Mouse (Mus musculus): ENCODE results near the gene Sec24c.
"Not testable (repeated sequence)": the region's sequence is repeated elsewhere in the genome, so short reads cannot be mapped to it uniquely, and the experiment has no call there.

The Sec24c gene

GRCm38 (mm10) chr14:20695761-20696520 lies 21.8 kb downstream of the Sec24c start:
- in situ Hi-C loops (cut with MboI, MseI) = no loop called here

- in situ Hi-C loops (cut with MboI, MseI) = no loop called here
Observed at GRCm38 (mm10) chr14:20696986-20697385, 22.9 kb downstream of the Sec24c start.

GRCm38 (mm10) chr14:20698515-20698914 lies 24.4 kb downstream of the Sec24c start:
- in situ Hi-C loops (cut with MboI, MseI) = no loop called here

GRCm38 (mm10) chr14:20700362-20700761 lies 26.3 kb downstream of the Sec24c start:
- in situ Hi-C loops (cut with MboI, MseI) = no loop called here

- in situ Hi-C loops (cut with MboI, MseI) = no loop called here
Observed at GRCm38 (mm10) chr14:20701554-20701953, 27.4 kb downstream of the Sec24c start.

GRCm38 (mm10) chr14:20702096-20702740 lies 28.1 kb downstream of the Sec24c start:
- in situ Hi-C loops (cut with MboI, MseI) = no loop called here

- in situ Hi-C loops (cut with MboI, MseI) = no loop called here
Observed at GRCm38 (mm10) chr14:20702741-20703381, 28.8 kb downstream of the Sec24c start, which contains the start of gene Chchd1. Gene Chchd1, plus strand, starts transcription at chr14:20703006.

- in situ Hi-C loops (cut with MboI, MseI) = not testable (repeated sequence)
Observed at GRCm38 (mm10) chr14:20703461-20703860, 29.4 kb downstream of the Sec24c start.

- in situ Hi-C loops (cut with MboI, MseI) = no loop called here
Observed at GRCm38 (mm10) chr14:20707201-20708190, 33.4 kb downstream of the Sec24c start, which contains the start of gene Zswim8. Gene Zswim8, plus strand, starts transcription at chr14:20707552.

- in situ Hi-C loops (cut with MboI, MseI) = no loop called here
Observed at GRCm38 (mm10) chr14:20708239-20708638, 34.1 kb downstream of the Sec24c start.

GRCm38 (mm10) chr14:20713832-20714231 lies 39.7 kb downstream of the Sec24c start:
- in situ Hi-C loops (cut with MboI, MseI) = no loop called here

GRCm38 (mm10) chr14:20718443-20718842 lies 44.3 kb downstream of the Sec24c start:
- in situ Hi-C loops (cut with MboI, MseI) = no loop called here

- in situ Hi-C loops (cut with MboI, MseI) = loop anchor here (5.0 to 10.0 kb wide), 2 partner anchors 63 to 155 kb away; no protein-coding TSS in a partner anchor
Observed at GRCm38 (mm10) chr14:20719767-20720166, 45.7 kb downstream of the Sec24c start.

GRCm38 (mm10) chr14:20721371-20721770 lies 47.3 kb downstream of the Sec24c start:
- in situ Hi-C loops (cut with MboI, MseI) = loop anchor here (5.0 to 10.0 kb wide), 2 partner anchors 61 to 153 kb away; no protein-coding TSS in a partner anchor

- in situ Hi-C loops (cut with MboI, MseI) = loop anchor here (5.0 to 10.0 kb wide), 2 partner anchors 59 to 152 kb away; no protein-coding TSS in a partner anchor
Observed at GRCm38 (mm10) chr14:20723006-20723405, 48.9 kb downstream of the Sec24c start.

- in situ Hi-C loops (cut with MboI, MseI) = loop anchor here (5.0 to 10.0 kb wide), 2 partner anchors 58 to 151 kb away; no protein-coding TSS in a partner anchor
Observed at GRCm38 (mm10) chr14:20724043-20724442, 49.9 kb downstream of the Sec24c start.

GRCm38 (mm10) chr14:20725660-20726339 lies 51.7 kb downstream of the Sec24c start:
- in situ Hi-C loops (cut with MboI, MseI) = loop anchor here (10.0 kb wide), 1 partner anchor 149 kb away; no protein-coding TSS in a partner anchor

GRCm38 (mm10) chr14:20729871-20730270 lies 55.8 kb downstream of the Sec24c start:
- in situ Hi-C loops (cut with MboI, MseI) = loop anchor here (10.0 kb wide), 1 partner anchor 145 kb away; no protein-coding TSS in a partner anchor

GRCm38 (mm10) chr14:20730853-20731602 lies 56.9 kb downstream of the Sec24c start:
- in situ Hi-C loops (cut with MboI, MseI) = no loop called here
